Mouse (Mus musculus) lung, embryonic 15.5 days (tissue): Measurements from ENCODE around the gene Agbl1. TPM values are rescaled to one million over a fixed set of nuclear protein-coding genes. Genes with fewer than 3 reads are reported as not detected.
"Not testable (repeated sequence)": the region's sequence is repeated elsewhere in the genome, so short reads cannot be mapped to it uniquely, and the experiment has no call there.

Experiments used
- ATAC-seq: fragments of 200-750 bp; cut with Nextera tagmentation; 2 replicates; pipeline ENCODE4 v1.8.0; 2017; ENCODE audit warnings: moderate number of reproducible peaks, borderline replicate concordance; ENCODE audit not compliant: low FRiP score, low TSS enrichment; ENCODE audit errors: extremely low read depth
- H3K27ac ChIP-seq: fragments of 300-500 bp; sonication (generic); 2 replicates; pipeline ENCODE4 v1.5.1; 2015; ENCODE audit warnings: moderate library complexity, mild to moderate bottlenecking, inconsistent platforms
- H3K27me3 ChIP-seq: fragments of 300-500 bp; sonication (generic); 2 replicates; pipeline ENCODE4 v1.6.1; 2015; ENCODE audit warnings: inconsistent platforms
- H3K36me3 ChIP-seq: fragments of 300-500 bp; sonication (generic); 2 replicates; pipeline ENCODE4 v1.6.1; 2015; ENCODE audit warnings: inconsistent platforms
- H3K4me1 ChIP-seq: fragments of 300-500 bp; sonication (generic); 2 replicates; pipeline ENCODE4 v1.6.1; 2015; ENCODE audit warnings: inconsistent platforms
- H3K4me2 ChIP-seq: fragments of 300-500 bp; sonication (generic); 2 replicates; pipeline ENCODE4 v1.6.1; 2015; ENCODE audit warnings: inconsistent platforms, mild to moderate bottlenecking, moderate library complexity
- H3K4me3 ChIP-seq: fragments of 300-500 bp; sonication (generic); 2 replicates; pipeline ENCODE4 v1.5.1; 2015; ENCODE audit warnings: mild to moderate bottlenecking, inconsistent platforms
- H3K9ac ChIP-seq: fragments of 300-500 bp; sonication (generic); 2 replicates; pipeline ENCODE4 v1.6.1; 2015; ENCODE audit warnings: inconsistent platforms
- H3K9me3 ChIP-seq: fragments of 300-500 bp; sonication (generic); 2 replicates; pipeline ENCODE4 v1.6.1; 2016; ENCODE audit warnings: inconsistent platforms
- WGBS: fragments of 180-500 bp; shearing (Covaris S2); methylation state at CpG from one replicate; pipeline ENCODE4 v1.1.7; 2015; 5-methylcytosine and 5-hydroxymethylcytosine counted together
- polyA plus RNA-seq: library from polyadenylated mRNA; unstranded; fragments of >200 nt; fragmentation: Nextera tagmentation; extraction: Ambion mirVana; gene quantifications from 2 replicates; pipeline ENCODE4 v1.2.1, GENCODE M21; 2015

The Agbl1 gene
- polyA plus RNA-seq = 0.05 and 0.08 TPM in 2 replicates

GRCm38 (mm10) chr7:76229311-76229937 is at the start of gene Agbl1:
Agbl1 (plus strand) TSS chr7:76229887.
- 0 out of 2 replicates have a peak, but pooled peaks have one; percentile 14 for ATAC-seq
- Histone ChIP-seq H3K4me2 (no peak within 1 kb of the TSS), H3K36me3 (no peaks in the 10 kb centered on the region), H3K27me3 (no peaks in the 10 kb centered on the region), H3K9ac (no peak within 1 kb of the TSS), H3K4me1 (no peaks in the 10 kb centered on the region), H3K4me3 (no peak within 1 kb of the TSS), H3K9me3 (no peaks in the 10 kb centered on the region), H3K27ac (no peak within 1 kb of the TSS)
- WGBS = 48% methylated on average over 7 of the region's 7 CpGs

GRCm38 (mm10) chr7:76185005-76185658 is 44.6 kb upstream of the Agbl1 start:
- H3K4me1 ChIP-seq = no peaks in the 10 kb centered on the region
- no peak for ATAC-seq
- H3K4me2 ChIP-seq = no peak overlapping the region
- WGBS = 51% methylated on average over 7 of the region's 7 CpGs
- no peak overlapping the region for H3K4me3 ChIP-seq
- H3K36me3 ChIP-seq = no peaks in the 10 kb centered on the region
- no peak overlapping the region for H3K27ac ChIP-seq
- H3K9me3 ChIP-seq = no peaks in the 10 kb centered on the region
- H3K9ac ChIP-seq = no peak overlapping the region
- H3K27me3 ChIP-seq = no peaks in the 10 kb centered on the region

GRCm38 (mm10) chr7:76185681-76186121 is 44.0 kb upstream of the Agbl1 start:
- no peaks in the 10 kb centered on the region for H3K4me1 ChIP-seq
- WGBS = 48% methylated on average over 6 of the region's 6 CpGs
- H3K27ac ChIP-seq = no peak overlapping the region
- H3K9ac ChIP-seq = no peak overlapping the region
- no peaks in the 10 kb centered on the region for H3K36me3 ChIP-seq
- no peak overlapping the region for H3K4me3 ChIP-seq
- H3K9me3 ChIP-seq = no peaks in the 10 kb centered on the region
- no peak overlapping the region for H3K4me2 ChIP-seq
- ATAC-seq = no peak
- H3K27me3 ChIP-seq = no peaks in the 10 kb centered on the region

GRCm38 (mm10) chr7:76218546-76218945 is 11.1 kb upstream of the Agbl1 start:
- ATAC-seq = no peak
- no peak overlapping the region for H3K9ac ChIP-seq
- H3K27me3 ChIP-seq = no peaks in the 10 kb centered on the region
- no peak overlapping the region for H3K4me2 ChIP-seq
- no peak overlapping the region for H3K4me3 ChIP-seq
- no peaks in the 10 kb centered on the region for H3K36me3 ChIP-seq
- no peak overlapping the region for H3K27ac ChIP-seq
- WGBS = 55% methylated on average over 4 of the region's 4 CpGs
- no peaks in the 10 kb centered on the region for H3K9me3 ChIP-seq
- no peaks in the 10 kb centered on the region for H3K4me1 ChIP-seq

GRCm38 (mm10) chr7:76219797-76220469 is 9.8 kb upstream of the Agbl1 start:
- Histone ChIP-seq H3K27ac (no peak overlapping the region), H3K4me3 (no peak overlapping the region), H3K27me3 (no peaks in the 10 kb centered on the region), H3K4me2 (no peak overlapping the region), H3K4me1 (no peaks in the 10 kb centered on the region), H3K36me3 (no peaks in the 10 kb centered on the region), H3K9me3 (no peaks in the 10 kb centered on the region), H3K9ac (no peak overlapping the region)
- 86% methylated on average over 7 of the region's 7 CpGs for WGBS
- ATAC-seq = no peak

GRCm38 (mm10) chr7:76222691-76223090 is 7.0 kb upstream of the Agbl1 start:
- no peak overlapping the region for H3K9ac ChIP-seq
- H3K27me3 ChIP-seq = no peaks in the 10 kb centered on the region
- H3K27ac ChIP-seq = no peak overlapping the region
- no peaks in the 10 kb centered on the region for H3K9me3 ChIP-seq
- no peaks in the 10 kb centered on the region for H3K36me3 ChIP-seq
- no peak overlapping the region for H3K4me3 ChIP-seq
- no peak for ATAC-seq
- H3K4me2 ChIP-seq = no peak overlapping the region
- 81% methylated on average over 2 of the region's 2 CpGs for WGBS
- H3K4me1 ChIP-seq = no peaks in the 10 kb centered on the region

GRCm38 (mm10) chr7:76228881-76229280 is 806 bp upstream of the Agbl1 start:
- Histone ChIP-seq H3K9ac (no peak overlapping the region), H3K27ac (no peak overlapping the region), H3K4me1 (no peaks in the 10 kb centered on the region), H3K27me3 (no peaks in the 10 kb centered on the region), H3K36me3 (no peaks in the 10 kb centered on the region), H3K4me2 (no peak overlapping the region), H3K9me3 (no peaks in the 10 kb centered on the region), H3K4me3 (no peak overlapping the region)
- ATAC-seq = no peak
- 22% methylated on average over 2 of the region's 2 CpGs for WGBS

GRCm38 (mm10) chr7:76234321-76234720 is 4.6 kb downstream of the Agbl1 start:
- WGBS = 71% methylated on average over 2 of the region's 2 CpGs
- H3K4me2 ChIP-seq = no peak overlapping the region
- no peaks in the 10 kb centered on the region for H3K27me3 ChIP-seq
- H3K27ac ChIP-seq = no peak overlapping the region
- H3K9me3 ChIP-seq = no peaks in the 10 kb centered on the region
- H3K4me1 ChIP-seq = no peaks in the 10 kb centered on the region
- no peaks in the 10 kb centered on the region for H3K36me3 ChIP-seq
- H3K9ac ChIP-seq = no peak overlapping the region
- no peak for ATAC-seq
- no peak overlapping the region for H3K4me3 ChIP-seq

- ATAC-seq = no peak
- no peaks in the 10 kb centered on the region for H3K9me3 ChIP-seq
- no peaks in the 10 kb centered on the region for H3K36me3 ChIP-seq
- H3K4me3 ChIP-seq = no peak overlapping the region
- WGBS = 62% methylated on average over 4 of the region's 4 CpGs
- H3K4me1 ChIP-seq = no peaks in the 10 kb centered on the region
- H3K4me2 ChIP-seq = no peak overlapping the region
- H3K9ac ChIP-seq = no peak overlapping the region
- no peaks in the 10 kb centered on the region for H3K27me3 ChIP-seq
- H3K27ac ChIP-seq = no peak overlapping the region
These were observed 7.8 kb downstream of the Agbl1 start for GRCm38 (mm10) chr7:76237497-76237896.

- H3K4me3 ChIP-seq, H3K9ac ChIP-seq, H3K27ac ChIP-seq, ATAC-seq, H3K36me3 ChIP-seq, H3K27me3 ChIP-seq, H3K4me2 ChIP-seq, H3K4me1 ChIP-seq, H3K9me3 ChIP-seq: not testable (repeated sequence)
- 94% methylated on average over 18 of the region's 18 CpGs for WGBS
These were observed 15.2 kb downstream of the Agbl1 start for GRCm38 (mm10) chr7:76244839-76245238.

- no peak overlapping the region for H3K27ac ChIP-seq
- no peaks in the 10 kb centered on the region for H3K27me3 ChIP-seq
- H3K36me3 ChIP-seq = no peaks in the 10 kb centered on the region
- no peak for ATAC-seq
- H3K9me3 ChIP-seq = no peaks in the 10 kb centered on the region
- H3K9ac ChIP-seq = no peak overlapping the region
- H3K4me3 ChIP-seq = no peak overlapping the region
- no peak overlapping the region for H3K4me2 ChIP-seq
- H3K4me1 ChIP-seq = no peaks in the 10 kb centered on the region
These were observed 45.4 kb downstream of the Agbl1 start for GRCm38 (mm10) chr7:76275061-76275460.

- Histone ChIP-seq H3K4me3 (no peak overlapping the region), H3K27ac (no peak overlapping the region), H3K27me3 (no peaks in the 10 kb centered on the region), H3K4me2 (no peak overlapping the region), H3K36me3 (no peaks in the 10 kb centered on the region), H3K9me3 (no peaks in the 10 kb centered on the region), H3K4me1 (no peaks in the 10 kb centered on the region), H3K9ac (no peak overlapping the region)
- ATAC-seq = no peak
- WGBS = 60% methylated on average over 2 of the region's 2 CpGs
These were observed 53.1 kb downstream of the Agbl1 start for GRCm38 (mm10) chr7:76282831-76283230.
